Mouse (Mus musculus) ES-E14 (cell line): ENCODE results near the gene Dscam.

Experiments
- CHD2 ChIP-seq: IDR thresholded peaks from 2 replicates; pipeline ENCODE4 v1.6.1; 2014; ENCODE audit warnings: mild to moderate bottlenecking, low read depth, low read length, inconsistent platforms
- HCFC1 ChIP-seq: IDR thresholded peaks from 2 replicates; pipeline ENCODE4 v1.6.1; 2012; ENCODE audit warnings: low read length, inconsistent platforms, borderline replicate concordance; ENCODE audit not compliant: insufficient read depth
- MAFK ChIP-seq: IDR thresholded peaks from 2 replicates; pipeline ENCODE4 v1.6.1; 2014; ENCODE audit warnings: mild to moderate bottlenecking, low read depth, low read length, inconsistent platforms; ENCODE audit not compliant: insufficient read depth
- ZC3H11A ChIP-seq: IDR thresholded peaks from 2 replicates; pipeline ENCODE4 v1.6.1; 2012; ENCODE audit warnings: low read depth, mild to moderate bottlenecking, inconsistent platforms, low read length, borderline replicate concordance
- ZNF384 ChIP-seq: IDR thresholded peaks from 2 replicates; pipeline ENCODE4 v1.6.1; 2012; ENCODE audit warnings: low read depth, low read length, inconsistent platforms

GRCm38 (mm10) chr16:96761225-96761624 is 409.3 kb downstream of the Dscam start:
- TF ChIP-seq MAFK = no peak
- no peak for TF ChIP-seq CHD2
- TF ChIP-seq ZC3H11A = no peak
- TF ChIP-seq ZNF384 = no peak
- TF ChIP-seq HCFC1 = no peak
